Mouse (Mus musculus) lung, embryonic 16.5 days (tissue): ENCODE measurements around the gene Zfp628. TPM values are rescaled to one million over a fixed set of nuclear protein-coding genes. Genes with fewer than 3 reads are reported as not detected.

Experiments used
- ATAC-seq: fragments of 200-750 bp; cut with Nextera tagmentation; 2 replicates; pipeline ENCODE4 v1.8.0; 2017; ENCODE audit warnings: low read depth, mild to moderate bottlenecking, moderate library complexity
- H3K27ac ChIP-seq: fragments of 300-500 bp; sonication (generic); 2 replicates; pipeline ENCODE4 v1.5.1; 2014; ENCODE audit warnings: mild to moderate bottlenecking, control low read depth, low read length
- H3K27me3 ChIP-seq: fragments of 300-500 bp; sonication (generic); 2 replicates; pipeline ENCODE4 v1.6.1; 2014; ENCODE audit warnings: low read depth, low read length, mixed read lengths; ENCODE audit not compliant: control insufficient read depth, insufficient read depth
- H3K36me3 ChIP-seq: fragments of 300-500 bp; sonication (generic); 2 replicates; pipeline ENCODE4 v1.6.1; 2014; ENCODE audit warnings: low read length; ENCODE audit not compliant: control insufficient read depth, insufficient read depth
- H3K4me1 ChIP-seq: fragments of 300-500 bp; sonication (generic); replicated peaks from 2 replicates; pipeline ENCODE4 v1.6.1; 2014; ENCODE audit warnings: low read length, mixed read lengths; ENCODE audit not compliant: control insufficient read depth, insufficient read depth
- H3K4me2 ChIP-seq: fragments of 300-500 bp; sonication (generic); 2 replicates; pipeline ENCODE4 v1.6.1; 2014; ENCODE audit warnings: low read depth, low read length, control low read depth
- H3K4me3 ChIP-seq: fragments of 300-500 bp; sonication (generic); 2 replicates; pipeline ENCODE4 v1.5.1; 2014; ENCODE audit warnings: mild to moderate bottlenecking, low read length, control low read depth
- H3K9ac ChIP-seq: fragments of 300-500 bp; sonication (generic); 2 replicates; pipeline ENCODE4 v1.6.1; 2014; ENCODE audit warnings: low read length, control low read depth
- H3K9me3 ChIP-seq: fragments of 300-500 bp; sonication (generic); 2 replicates; pipeline ENCODE4 v1.6.1; 2016; ENCODE audit warnings: low read length; ENCODE audit not compliant: control insufficient read depth
- WGBS: fragments of 180-500 bp; shearing (Covaris S2); extraction: QIAGEN DNeasy Blood & Tissue Kit; methylation state at CpG from one replicate; pipeline ENCODE4 v1.1.7; 2014; 5-methylcytosine and 5-hydroxymethylcytosine counted together
- polyA plus RNA-seq: library from polyadenylated mRNA; unstranded; fragments of >200 nt; fragmentation: Nextera tagmentation; extraction: Ambion mirVana; gene quantifications from 2 replicates; pipeline ENCODE4 v1.2.1, GENCODE M21; 2015

Gene Zfp628
- polyA plus RNA-seq, 1 experiment from 2014 or later = 3.4 TPM

DNA sequence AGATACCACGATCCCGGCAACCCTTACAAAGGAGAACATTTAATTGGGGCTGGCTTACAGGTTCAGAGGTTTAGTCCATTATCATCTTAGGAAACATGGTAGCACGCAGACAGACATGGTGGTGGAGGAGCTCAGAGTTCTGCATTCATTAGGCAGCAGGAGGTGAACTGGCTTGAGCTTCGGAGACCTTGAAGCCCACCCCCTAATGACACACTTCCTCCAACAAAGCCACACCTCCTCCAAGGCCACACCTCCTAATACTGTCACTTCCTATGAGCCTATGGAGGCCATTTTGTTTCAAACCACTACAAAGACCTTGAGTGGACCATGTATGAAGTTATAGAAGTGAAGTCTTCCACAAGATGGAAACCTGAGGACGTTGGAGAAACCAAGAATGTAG lies 2.8 kb upstream of the Zfp628 start:
- H3K4me3 ChIP-seq = no peak overlapping the region
- no peaks in the 10 kb centered on the region for H3K36me3 ChIP-seq
- H3K27me3 ChIP-seq = no peaks in the 10 kb centered on the region
- H3K4me1 ChIP-seq = peaks cover 13% of the 10 kb centered on the region
- H3K9me3 ChIP-seq = no peaks in the 10 kb centered on the region
- whole genome bisulfite sequencing = 62% methylated on average over 5 of the region's 5 CpGs
- no peak overlapping the region for H3K9ac ChIP-seq
- H3K4me2 ChIP-seq = no peak overlapping the region
- ATAC-seq = no peak
- no peak overlapping the region for H3K27ac ChIP-seq

DNA sequence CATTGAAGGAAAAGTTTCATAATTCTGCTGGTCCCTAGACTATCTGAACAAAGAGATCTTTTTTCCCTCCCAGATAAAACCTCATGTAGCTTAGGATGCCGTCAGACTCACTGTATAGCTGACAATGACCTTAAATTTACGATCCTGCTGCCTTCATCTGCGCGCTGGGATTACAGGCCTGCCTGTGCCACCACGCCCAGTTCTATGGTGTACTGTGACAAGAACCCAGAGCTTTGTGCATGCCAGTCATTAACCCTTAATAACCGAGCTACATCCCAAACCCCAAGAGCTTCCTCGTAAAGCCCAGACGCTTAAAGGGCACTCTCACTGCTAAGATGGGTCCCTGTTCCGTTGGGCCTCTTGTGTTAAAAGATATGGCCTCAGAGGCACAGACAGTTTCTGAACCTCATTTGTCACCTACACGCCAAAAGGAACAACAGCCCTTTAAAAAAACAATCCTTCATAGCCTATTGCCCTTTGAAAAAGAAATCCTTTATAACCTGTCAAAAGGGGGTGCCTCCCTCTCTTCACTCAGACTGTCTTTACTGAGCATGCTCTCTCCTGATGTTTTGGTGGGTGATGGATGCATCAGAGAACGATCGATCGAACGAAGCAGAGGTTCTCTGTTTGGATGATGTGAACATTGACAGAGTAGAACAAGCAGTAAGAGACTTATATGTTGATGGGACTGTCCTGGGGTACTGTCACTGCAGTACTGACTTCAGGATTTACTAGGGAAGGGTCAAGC lies 826 bp downstream of the Zfp628 start:
- no peaks in the 10 kb centered on the region for H3K27me3 ChIP-seq
- peak overlapping the region; percentile 91 for H3K4me2 ChIP-seq
- peaks cover 14% of the 10 kb centered on the region for H3K4me1 ChIP-seq
- peak; percentile 59 for ATAC-seq
- H3K9ac ChIP-seq = peak overlapping the region; percentile 96
- H3K4me3 ChIP-seq = peak overlapping the region; percentile 77
- peaks cover 19% of the 10 kb centered on the region for H3K36me3 ChIP-seq
- WGBS = 13% methylated on average over 14 of the region's 14 CpGs
- H3K9me3 ChIP-seq = no peaks in the 10 kb centered on the region
- peak overlapping the region; percentile 97 for H3K27ac ChIP-seq

DNA sequence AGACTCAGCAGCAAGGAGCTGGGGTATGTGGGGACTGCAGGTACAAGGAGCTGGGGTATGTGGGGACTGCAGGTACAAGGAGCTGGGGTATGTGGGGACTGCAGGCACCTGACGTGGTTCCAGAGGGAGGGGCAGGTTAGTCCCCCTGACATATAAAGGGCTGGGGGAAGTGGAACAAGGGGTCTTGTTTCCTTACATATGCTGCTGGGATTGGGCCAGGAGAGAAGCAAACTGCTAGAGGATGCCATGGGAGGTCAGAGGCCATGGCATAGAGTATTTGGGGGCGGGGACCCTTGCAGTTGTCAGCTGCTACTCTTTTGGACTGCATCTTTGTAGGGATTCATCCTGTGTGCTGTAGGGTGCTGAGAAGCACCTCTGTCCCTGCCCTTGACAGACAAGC lies 2.5 kb downstream of the Zfp628 start:
- ATAC-seq = no peak
- H3K4me3 ChIP-seq = no peak overlapping the region
- H3K36me3 ChIP-seq = peaks cover 19% of the 10 kb centered on the region
- H3K4me1 ChIP-seq = peaks cover 16% of the 10 kb centered on the region
- no peak overlapping the region for H3K27ac ChIP-seq
- H3K4me2 ChIP-seq = no peak overlapping the region
- H3K9ac ChIP-seq = no peak overlapping the region
- no peaks in the 10 kb centered on the region for H3K27me3 ChIP-seq
- WGBS = 97% methylated on average over 2 of the region's 2 CpGs
- no peaks in the 10 kb centered on the region for H3K9me3 ChIP-seq

DNA sequence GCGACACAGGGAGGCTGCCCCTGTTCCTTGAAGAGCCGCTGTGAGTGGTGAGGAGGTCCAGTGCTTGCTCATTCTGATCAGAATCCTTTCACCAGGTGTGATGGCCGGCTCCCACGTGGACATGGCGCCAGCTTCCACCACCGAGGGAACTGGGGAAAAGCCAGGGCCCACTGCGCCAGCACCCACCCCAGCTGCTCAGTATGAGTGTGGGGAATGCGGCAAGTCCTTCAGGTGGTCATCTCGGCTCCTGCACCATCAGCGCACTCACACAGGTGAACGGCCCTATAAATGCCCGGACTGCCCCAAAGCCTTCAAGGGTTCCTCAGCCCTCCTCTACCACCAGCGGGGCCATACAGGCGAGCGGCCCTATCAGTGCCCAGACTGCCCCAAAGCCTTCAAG lies 3.7 kb downstream of the Zfp628 start:
- Histone ChIP-seq H3K4me3 (no peak overlapping the region), H3K4me1 (peaks cover 28% of the 10 kb centered on the region), H3K9ac (no peak overlapping the region), H3K9me3 (no peaks in the 10 kb centered on the region), H3K27ac (no peak overlapping the region), H3K4me2 (no peak overlapping the region), H3K36me3 (peaks cover 19% of the 10 kb centered on the region), H3K27me3 (no peaks in the 10 kb centered on the region)
- WGBS = 91% methylated on average over 15 of the region's 15 CpGs
- ATAC-seq = no peak

DNA sequence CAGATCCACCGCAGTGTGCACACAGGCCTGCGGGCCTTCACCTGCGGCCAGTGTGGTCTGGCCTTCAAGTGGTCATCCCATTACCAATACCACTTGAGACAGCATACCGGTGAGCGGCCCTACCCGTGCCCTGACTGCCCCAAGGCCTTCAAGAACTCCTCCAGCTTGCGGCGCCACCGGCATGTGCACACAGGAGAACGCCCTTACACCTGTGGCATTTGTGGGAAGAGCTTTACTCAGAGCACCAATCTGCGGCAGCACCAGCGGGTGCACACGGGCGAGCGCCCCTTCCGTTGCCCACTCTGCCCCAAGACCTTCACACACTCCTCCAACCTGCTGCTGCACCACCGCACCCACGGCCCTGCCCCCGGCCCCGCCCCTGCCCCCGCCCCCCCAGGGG lies 4.1 kb downstream of the Zfp628 start:
- 91% methylated on average over 16 of the region's 21 CpGs for WGBS

GRCm38 (mm10) chr7:4919971-4920370 lies 5.0 kb downstream of the Zfp628 start:
- Histone ChIP-seq H3K4me1 (peaks cover 33% of the 10 kb centered on the region), H3K27me3 (no peaks in the 10 kb centered on the region), H3K9me3 (no peaks in the 10 kb centered on the region), H3K9ac (no peak overlapping the region), H3K27ac (no peak overlapping the region), H3K4me3 (no peak overlapping the region), H3K4me2 (no peak overlapping the region), H3K36me3 (peaks cover 19% of the 10 kb centered on the region)
- WGBS = 85% methylated on average over 21 of the region's 21 CpGs
- no peak for ATAC-seq

More for the DNA sequence above, 4.1 kb downstream of the Zfp628 start:
- H3K4me3 ChIP-seq = no peak overlapping the region
- no peak overlapping the region for H3K4me2 ChIP-seq
- H3K9me3 ChIP-seq = no peaks in the 10 kb centered on the region
- no peak for ATAC-seq
- H3K27ac ChIP-seq = no peak overlapping the region
- H3K27me3 ChIP-seq = no peaks in the 10 kb centered on the region
- no peak overlapping the region for H3K9ac ChIP-seq
- H3K4me1 ChIP-seq = peaks cover 32% of the 10 kb centered on the region
- H3K36me3 ChIP-seq = peaks cover 19% of the 10 kb centered on the region

DNA sequence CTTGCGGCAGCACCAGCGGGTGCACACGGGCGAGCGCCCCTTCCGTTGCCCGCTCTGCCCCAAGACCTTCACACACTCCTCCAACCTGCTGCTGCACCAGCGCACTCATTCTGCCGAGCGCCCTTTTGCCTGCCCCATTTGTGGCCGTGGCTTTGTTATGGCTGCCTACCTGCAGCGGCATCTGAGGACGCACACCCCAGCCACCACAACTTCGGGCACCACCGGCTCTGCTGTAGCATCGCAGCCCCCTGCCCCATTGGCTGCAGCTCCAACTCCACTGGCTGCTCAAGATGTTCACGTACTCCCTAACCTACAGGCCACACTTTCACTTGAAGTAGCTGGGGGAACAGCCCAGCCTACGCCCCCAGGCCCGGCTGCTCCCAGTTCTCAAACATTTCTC lies 5.5 kb downstream of the Zfp628 start:
- Histone ChIP-seq H3K4me1 (peaks cover 37% of the 10 kb centered on the region), H3K9me3 (no peaks in the 10 kb centered on the region), H3K4me2 (no peak overlapping the region), H3K9ac (no peak overlapping the region), H3K4me3 (no peak overlapping the region), H3K27me3 (no peaks in the 10 kb centered on the region), H3K27ac (peak overlapping the region; percentile 62), H3K36me3 (peaks cover 19% of the 10 kb centered on the region)
- ATAC-seq = no peak
- 88% methylated on average over 19 of the region's 19 CpGs for WGBS

- Histone ChIP-seq H3K36me3 (peaks cover 19% of the 10 kb centered on the region), H3K4me1 (peaks cover 41% of the 10 kb centered on the region), H3K4me3 (no peak overlapping the region), H3K27ac (peak overlapping the region; percentile 62), H3K27me3 (no peaks in the 10 kb centered on the region), H3K4me2 (0 out of 2 replicates have a peak overlapping the region, but pooled peaks have one; percentile 17), H3K9ac (peak overlapping the region; percentile 20; the same call in 1 of the 2 replicates), H3K9me3 (no peaks in the 10 kb centered on the region)
- ATAC-seq = no peak
- 51% methylated on average over 23 of the region's 23 CpGs for WGBS
These were observed 6.2 kb downstream of the Zfp628 start for GRCm38 (mm10) chr7:4920976-4921823.

DNA sequence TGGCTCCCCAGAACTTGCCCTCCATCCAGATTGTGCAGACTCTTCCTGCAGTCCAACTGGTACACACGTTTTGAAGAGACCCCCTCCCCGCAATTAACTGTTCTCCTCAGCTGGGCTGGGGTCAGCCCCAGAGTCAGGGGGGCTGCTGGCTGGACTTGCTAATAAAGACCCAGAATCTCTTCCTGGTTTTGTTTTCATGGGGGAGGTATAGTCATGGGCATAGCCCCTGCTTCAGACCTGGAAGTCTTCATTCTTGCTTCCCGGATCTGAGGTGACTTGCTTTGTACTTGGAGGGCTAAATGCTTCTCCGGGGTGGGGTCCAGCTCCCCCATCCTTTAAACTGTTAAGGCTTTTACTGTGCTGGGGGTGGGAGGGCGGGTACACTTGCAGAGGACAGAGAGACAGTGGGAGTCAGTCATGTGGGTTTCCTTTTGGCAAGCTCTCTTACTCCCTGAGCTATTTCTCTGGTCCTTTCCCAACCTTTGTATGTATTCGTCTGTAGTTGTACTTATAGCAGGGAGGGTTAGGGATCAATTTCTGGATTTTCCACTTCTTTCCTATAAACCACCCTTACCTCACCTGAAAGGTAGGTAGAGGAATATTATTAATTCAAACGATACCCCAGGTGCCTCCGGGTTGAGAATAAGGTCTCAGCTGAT lies 6.9 kb downstream of the Zfp628 start, which contains the start of gene Nat14:
TSS of gene Nat14 (plus strand) at position 205 of the 659 bp plus-strand sequence.
- no peak for ATAC-seq
- Histone ChIP-seq H3K4me2 (peak within 1 kb of the TSS; percentile 54), H3K27me3 (no peaks in the 10 kb centered on the region), H3K4me1 (peaks cover 37% of the 10 kb centered on the region), H3K4me3 (peak within 1 kb of the TSS; percentile 28), H3K9ac (peak within 1 kb of the TSS; percentile 24; the same call in 1 of the 2 replicates), H3K27ac (peak within 1 kb of the TSS; percentile 62), H3K36me3 (peaks cover 19% of the 10 kb centered on the region), H3K9me3 (no peaks in the 10 kb centered on the region)
- WGBS = 33% methylated on average over 8 of the region's 8 CpGs
